Mouse (Mus musculus): ENCODE results near the gene Dag1. TPM values are rescaled to one million over a fixed set of nuclear protein-coding genes. Genes with fewer than 3 reads are reported as not detected.
A peak's percentile ranks its signal among the peaks of the same experiment; 100 is the strongest.
"Not testable (repeated sequence)": the region's sequence is repeated elsewhere in the genome, so short reads cannot be mapped to it uniquely, and the experiment has no call there.

Dag1 gene
- polyA plus RNA-seq, 1 experiment, result 0.75 TPM

- Histone ChIP-seq H3K36me3 (ENCODE audit: control insufficient read depth) (peaks cover 6% of the 10 kb centered on the region), H3K27me3 (ENCODE audit: control insufficient read depth) (peaks cover 3% of the 10 kb centered on the region), H3K4me3 (replicated peaks) (no peak overlapping the region), H3K4me1 (ENCODE audit: control insufficient read depth) (peaks cover 23% of the 10 kb centered on the region), H3K9me3 (ENCODE audit: control insufficient read depth, low read length) (no peaks in the 10 kb centered on the region)
- TF ChIP-seq GATA1 (IDR thresholded peaks at IDR 0.05; ENCODE audit: low read length) (no peak), TAL1 (IDR thresholded peaks at IDR 0.05; ENCODE audit: low read length) (no peak)
These were observed 61.6 kb downstream of the Dag1 start for GRCm38 (mm10) chr9:108202169-108202568.

- Histone ChIP-seq H3K27me3 (ENCODE audit: control insufficient read depth) (peaks cover 7% of the 10 kb centered on the region), H3K36me3 (ENCODE audit: control insufficient read depth) (peaks cover under 1% of the 10 kb centered on the region; the same call in 1 of the 2 replicates), H3K9me3 (ENCODE audit: control insufficient read depth, low read length) (no peaks in the 10 kb centered on the region), H3K4me3 (replicated peaks) (peak overlapping the region; percentile 44), H3K4me1 (ENCODE audit: control insufficient read depth) (peaks cover 23% of the 10 kb centered on the region)
- TF ChIP-seq GATA1 (IDR thresholded peaks at IDR 0.05; ENCODE audit: low read length) (no peak), TAL1 (IDR thresholded peaks at IDR 0.05; ENCODE audit: low read length) (no peak)
These were observed 62.6 kb downstream of the Dag1 start for GRCm38 (mm10) chr9:108201160-108201559.

- Histone ChIP-seq H3K36me3 (ENCODE audit: control insufficient read depth) (no peaks in the 10 kb centered on the region), H3K4me1 (ENCODE audit: control insufficient read depth) (peaks cover 23% of the 10 kb centered on the region), H3K27me3 (ENCODE audit: control insufficient read depth) (peaks cover 12% of the 10 kb centered on the region), H3K4me3 (replicated peaks) (no peak overlapping the region), H3K9me3 (ENCODE audit: control insufficient read depth, low read length) (no peaks in the 10 kb centered on the region)
- TF ChIP-seq TAL1 (IDR thresholded peaks at IDR 0.05; ENCODE audit: low read length) (no peak), GATA1 (IDR thresholded peaks at IDR 0.05; ENCODE audit: low read length) (no peak)
These were observed 65.1 kb downstream of the Dag1 start for GRCm38 (mm10) chr9:108198621-108199020.

GRCm38 (mm10) chr9:108196920-108197677 lies 66.7 kb downstream of the Dag1 start:
- Histone ChIP-seq H3K36me3 (ENCODE audit: control insufficient read depth) (no peaks in the 10 kb centered on the region), H3K4me3 (replicated peaks) (no peak overlapping the region), H3K27me3 (ENCODE audit: control insufficient read depth) (peaks cover 27% of the 10 kb centered on the region), H3K9me3 (ENCODE audit: control insufficient read depth, low read length) (no peaks in the 10 kb centered on the region), H3K4me1 (ENCODE audit: control insufficient read depth) (peaks cover 15% of the 10 kb centered on the region)
- TF ChIP-seq GATA1 (IDR thresholded peaks at IDR 0.05; ENCODE audit: low read length) (no peak), TAL1 (IDR thresholded peaks at IDR 0.05; ENCODE audit: low read length) (no peak)

GRCm38 (mm10) chr9:108196222-108196621 lies 67.5 kb downstream of the Dag1 start:
- H3K27me3 ChIP-seq (ENCODE audit: control insufficient read depth), result peaks cover 36% of the 10 kb centered on the region
- H3K4me3 ChIP-seq (replicated peaks); H3K9me3 ChIP-seq (ENCODE audit: control insufficient read depth, low read length); H3K36me3 ChIP-seq (ENCODE audit: control insufficient read depth): not testable (repeated sequence)
- peaks cover 12% of the 10 kb centered on the region for H3K4me1 ChIP-seq (ENCODE audit: control insufficient read depth)

GRCm38 (mm10) chr9:108189787-108190679 lies 73.7 kb downstream of the Dag1 start, which contains the start of gene Bsn:
TSS of gene Bsn (minus strand) at chr9:108190384.
- H3K4me3 ChIP-seq (replicated peaks), result peak within 1 kb of the TSS; percentile 50
- H3K9me3 ChIP-seq (ENCODE audit: control insufficient read depth, low read length), result no peaks in the 10 kb centered on the region; the same call in 1 of the 2 replicates
- H3K27me3 ChIP-seq (ENCODE audit: control insufficient read depth), result peaks cover 85% of the 10 kb centered on the region
- TF ChIP-seq GATA1 (IDR thresholded peaks at IDR 0.05; ENCODE audit: low read length) (no peak), TAL1 (IDR thresholded peaks at IDR 0.05; ENCODE audit: low read length) (no peak)
- no peaks in the 10 kb centered on the region for H3K36me3 ChIP-seq (ENCODE audit: control insufficient read depth)
- H3K4me1 ChIP-seq (ENCODE audit: control insufficient read depth), result peaks cover 7% of the 10 kb centered on the region

- peaks cover 7% of the 10 kb centered on the region for H3K4me1 ChIP-seq (ENCODE audit: control insufficient read depth)
- no peaks in the 10 kb centered on the region for H3K36me3 ChIP-seq (ENCODE audit: control insufficient read depth)
- no peak overlapping the region for H3K4me3 ChIP-seq (replicated peaks)
- peaks cover 85% of the 10 kb centered on the region for H3K27me3 ChIP-seq (ENCODE audit: control insufficient read depth)
- no peaks in the 10 kb centered on the region; the same call in 1 of the 2 replicates for H3K9me3 ChIP-seq (ENCODE audit: control insufficient read depth, low read length)
- TF ChIP-seq TAL1 (IDR thresholded peaks at IDR 0.05; ENCODE audit: low read length) (no peak), GATA1 (IDR thresholded peaks at IDR 0.05; ENCODE audit: low read length) (no peak)
These were observed 74.3 kb downstream of the Dag1 start for GRCm38 (mm10) chr9:108189488-108189786.

- Histone ChIP-seq H3K4me1 (ENCODE audit: control insufficient read depth) (peaks cover 7% of the 10 kb centered on the region), H3K27me3 (ENCODE audit: control insufficient read depth) (peaks cover 83% of the 10 kb centered on the region), H3K36me3 (ENCODE audit: control insufficient read depth) (no peaks in the 10 kb centered on the region), H3K4me3 (replicated peaks) (no peak overlapping the region), H3K9me3 (ENCODE audit: control insufficient read depth, low read length) (no peaks in the 10 kb centered on the region; the same call in 1 of the 2 replicates)
- TF ChIP-seq GATA1 (IDR thresholded peaks at IDR 0.05; ENCODE audit: low read length), result no peak
- TF ChIP-seq TAL1 (IDR thresholded peaks at IDR 0.05; ENCODE audit: low read length), result no peak
These were observed 74.7 kb downstream of the Dag1 start for GRCm38 (mm10) chr9:108189023-108189422.

- H3K9me3 ChIP-seq (ENCODE audit: control insufficient read depth, low read length), result no peaks in the 10 kb centered on the region; the same call in 1 of the 2 replicates
- no peak for TF ChIP-seq TAL1 (IDR thresholded peaks at IDR 0.05; ENCODE audit: low read length)
- no peak for TF ChIP-seq GATA1 (IDR thresholded peaks at IDR 0.05; ENCODE audit: low read length)
- H3K27me3 ChIP-seq (ENCODE audit: control insufficient read depth), result peaks cover 78% of the 10 kb centered on the region
- no peaks in the 10 kb centered on the region for H3K36me3 ChIP-seq (ENCODE audit: control insufficient read depth)
- H3K4me3 ChIP-seq (replicated peaks), result no peak overlapping the region
- H3K4me1 ChIP-seq (ENCODE audit: control insufficient read depth), result peaks cover 7% of the 10 kb centered on the region
These were observed 75.2 kb downstream of the Dag1 start for GRCm38 (mm10) chr9:108188511-108188910.
